Mouse (Mus musculus): ENCODE measurements around the gene Tbc1d23.

Tbc1d23 gene

DNA sequence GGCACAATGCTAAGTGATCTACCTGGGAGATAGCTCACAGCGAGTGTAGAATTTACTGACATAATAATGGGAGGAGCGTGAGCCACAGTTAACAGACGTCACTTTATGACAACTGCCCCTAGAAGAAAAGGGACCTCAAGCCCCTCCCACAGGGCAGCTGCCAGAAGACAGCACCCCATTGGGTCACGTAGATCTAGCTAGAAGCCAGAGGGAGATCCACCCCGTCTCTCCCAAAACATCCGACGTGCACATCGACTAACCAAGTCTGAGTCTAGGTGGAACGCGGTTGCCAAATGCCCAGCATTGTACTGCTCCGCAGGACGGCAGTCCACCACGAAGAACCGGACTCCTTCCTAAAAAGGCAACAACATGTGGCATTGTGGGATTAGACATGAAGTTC, 40.1 kb downstream of the Tbc1d23 start:
- Histone ChIP-seq H3K4me1 (replicated peaks; ENCODE audit: low read depth, low read length) (no peaks in the 10 kb centered on the region), H3K4me3 (replicated peaks; ENCODE audit: low read length) (no peak overlapping the region), H3K36me3 (ENCODE audit: insufficient read depth, low read length) (peaks cover 39% of the 10 kb centered on the region), H3K9me3 (ENCODE audit: low read length) (no peaks in the 10 kb centered on the region), H3K27me3 (ENCODE audit: insufficient read depth, low read length) (no peaks in the 10 kb centered on the region)
- no peak for TF ChIP-seq POU5F1 (IDR thresholded peaks at IDR 0.05; ENCODE audit: borderline replicate concordance, low read length)
- TF ChIP-seq CTCF (conservative IDR thresholded peaks at IDR 0.05; ENCODE audit: low read length): no peak
- TF ChIP-seq NANOG (IDR thresholded peaks at IDR 0.05; ENCODE audit: borderline replicate concordance, low read length): no peak

DNA sequence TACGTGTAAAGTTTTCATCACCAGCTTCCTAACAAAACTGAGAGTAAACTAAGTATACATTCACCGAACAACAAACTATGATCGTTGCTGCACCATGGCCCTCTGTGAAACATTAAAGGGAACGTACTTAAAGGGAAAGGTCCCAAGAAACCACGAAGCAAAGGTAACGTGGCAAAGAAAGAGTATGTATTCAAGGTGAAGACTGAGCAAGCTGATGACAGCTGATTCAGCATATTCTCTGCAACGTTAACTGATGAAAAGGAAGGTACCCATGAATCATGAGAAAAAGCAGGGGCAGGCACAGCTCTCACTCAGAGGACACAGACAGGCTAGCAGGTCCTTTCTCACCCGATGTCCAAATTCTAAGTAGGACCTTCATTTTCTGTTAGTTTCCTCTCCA, 40.9 kb downstream of the Tbc1d23 start:
- peaks cover 44% of the 10 kb centered on the region for H3K36me3 ChIP-seq (ENCODE audit: insufficient read depth, low read length)
- no peaks in the 10 kb centered on the region for H3K27me3 ChIP-seq (ENCODE audit: insufficient read depth, low read length)
- TF ChIP-seq NANOG (IDR thresholded peaks at IDR 0.05; ENCODE audit: borderline replicate concordance, low read length): no peak
- no peak for TF ChIP-seq CTCF (conservative IDR thresholded peaks at IDR 0.05; ENCODE audit: low read length)
- TF ChIP-seq POU5F1 (IDR thresholded peaks at IDR 0.05; ENCODE audit: borderline replicate concordance, low read length): no peak
- H3K4me3 ChIP-seq (replicated peaks; ENCODE audit: low read length): no peak overlapping the region
- no peaks in the 10 kb centered on the region for H3K9me3 ChIP-seq (ENCODE audit: low read length)
- H3K4me1 ChIP-seq (replicated peaks; ENCODE audit: low read depth, low read length): no peaks in the 10 kb centered on the region

DNA sequence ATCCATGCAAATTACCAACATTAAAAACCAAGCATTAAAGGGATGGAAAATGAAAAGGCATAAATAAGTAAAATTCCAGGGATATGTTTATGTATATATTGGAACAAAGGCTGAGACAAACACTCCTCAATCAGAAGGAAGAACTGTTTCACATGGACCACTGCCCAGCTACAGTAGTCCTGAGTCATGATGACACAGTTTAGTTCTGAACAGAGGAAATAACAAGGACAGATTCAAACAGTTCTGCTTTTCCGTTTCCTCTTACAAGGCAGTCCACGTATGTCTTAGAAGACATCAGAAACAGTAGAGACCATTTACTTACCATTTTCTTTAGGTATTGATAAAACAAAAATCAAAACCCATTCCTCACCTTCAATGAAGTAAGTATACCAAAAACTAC, 41.8 kb downstream of the Tbc1d23 start:
- no peak for TF ChIP-seq CTCF (conservative IDR thresholded peaks at IDR 0.05; ENCODE audit: low read length)
- TF ChIP-seq NANOG (IDR thresholded peaks at IDR 0.05; ENCODE audit: borderline replicate concordance, low read length): no peak
- TF ChIP-seq POU5F1 (IDR thresholded peaks at IDR 0.05; ENCODE audit: borderline replicate concordance, low read length): no peak
- H3K9me3 ChIP-seq (ENCODE audit: low read length): no peaks in the 10 kb centered on the region
- no peaks in the 10 kb centered on the region for H3K4me1 ChIP-seq (replicated peaks; ENCODE audit: low read depth, low read length)
- no peaks in the 10 kb centered on the region for H3K27me3 ChIP-seq (ENCODE audit: insufficient read depth, low read length)
- no peak overlapping the region for H3K4me3 ChIP-seq (replicated peaks; ENCODE audit: low read length)
- H3K36me3 ChIP-seq (ENCODE audit: insufficient read depth, low read length): peaks cover 44% of the 10 kb centered on the region

DNA sequence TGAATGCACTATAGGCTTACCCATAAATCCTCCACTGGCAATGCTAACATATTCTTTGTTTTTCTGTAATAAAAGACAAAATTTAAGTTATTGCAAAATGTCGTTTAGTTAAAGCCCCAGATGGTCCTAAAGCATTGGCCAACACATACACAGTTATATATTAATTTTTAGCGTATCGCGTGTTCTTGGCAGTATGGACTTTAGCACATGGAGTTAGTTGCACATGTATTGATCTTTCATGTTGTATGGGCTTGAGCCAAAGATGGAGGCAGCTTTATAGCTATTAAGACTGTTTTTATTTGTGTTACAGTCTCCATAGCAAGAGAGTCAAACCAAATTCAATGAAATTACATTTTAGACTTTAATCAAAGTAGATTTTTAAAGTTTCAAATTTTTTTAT, 44.7 kb downstream of the Tbc1d23 start:
- Histone ChIP-seq H3K4me3 (replicated peaks; ENCODE audit: low read length) (no peak overlapping the region), H3K4me1 (replicated peaks; ENCODE audit: low read depth, low read length) (peaks cover 2% of the 10 kb centered on the region), H3K9me3 (ENCODE audit: low read length) (no peaks in the 10 kb centered on the region), H3K36me3 (ENCODE audit: insufficient read depth, low read length) (peaks cover 63% of the 10 kb centered on the region), H3K27me3 (ENCODE audit: insufficient read depth, low read length) (no peaks in the 10 kb centered on the region)
- no peak for TF ChIP-seq POU5F1 (IDR thresholded peaks at IDR 0.05; ENCODE audit: borderline replicate concordance, low read length)
- TF ChIP-seq CTCF (conservative IDR thresholded peaks at IDR 0.05; ENCODE audit: low read length): no peak
- TF ChIP-seq NANOG (IDR thresholded peaks at IDR 0.05; ENCODE audit: borderline replicate concordance, low read length): no peak

DNA sequence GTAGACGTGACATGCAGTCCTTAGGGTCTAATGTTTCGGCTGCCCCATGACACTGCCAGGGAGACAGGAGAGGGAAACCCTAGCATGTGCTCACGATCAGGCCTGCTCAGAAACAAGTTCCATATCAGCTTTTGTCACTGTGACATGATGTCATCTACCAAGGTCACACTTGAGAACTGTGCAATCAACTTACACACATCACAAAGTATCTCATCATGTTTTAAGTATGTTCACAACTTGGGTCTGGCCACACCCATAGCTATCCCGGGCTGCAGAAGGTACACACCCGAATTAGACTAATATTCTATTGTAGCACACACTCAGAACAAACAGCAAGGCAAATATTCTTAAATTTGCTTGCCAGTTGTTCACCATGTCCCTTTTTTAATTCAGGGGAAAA, 49.3 kb downstream of the Tbc1d23 start:
- Histone ChIP-seq H3K9me3 (ENCODE audit: low read length) (no peaks in the 10 kb centered on the region), H3K4me1 (replicated peaks; ENCODE audit: low read depth, low read length) (peaks cover 18% of the 10 kb centered on the region), H3K36me3 (ENCODE audit: insufficient read depth, low read length) (peaks cover 50% of the 10 kb centered on the region), H3K27me3 (ENCODE audit: insufficient read depth, low read length) (no peaks in the 10 kb centered on the region), H3K4me3 (replicated peaks; ENCODE audit: low read length) (no peak overlapping the region)
- no peak for TF ChIP-seq NANOG (IDR thresholded peaks at IDR 0.05; ENCODE audit: borderline replicate concordance, low read length)
- TF ChIP-seq POU5F1 (IDR thresholded peaks at IDR 0.05; ENCODE audit: borderline replicate concordance, low read length): no peak
- TF ChIP-seq CTCF (conservative IDR thresholded peaks at IDR 0.05; ENCODE audit: low read length): no peak

DNA sequence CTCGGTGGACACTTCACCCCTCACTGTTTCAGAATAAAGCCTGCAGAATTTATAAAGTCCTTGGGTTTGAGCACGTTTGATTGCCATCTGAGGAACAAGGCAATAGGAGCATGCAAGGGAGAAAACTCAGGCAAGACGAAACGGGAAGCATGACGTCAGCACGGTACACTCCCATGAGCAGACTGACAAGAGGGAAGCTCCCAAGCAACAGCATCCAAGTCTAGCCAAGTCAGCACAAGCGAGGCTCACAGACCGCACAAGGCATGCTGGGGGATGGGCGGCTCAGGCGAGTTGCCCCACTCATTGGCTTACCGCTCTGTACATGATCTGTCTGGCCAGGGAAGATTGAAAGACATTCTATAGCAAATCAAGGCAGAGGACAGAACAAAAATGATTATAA, 50.1 kb downstream of the Tbc1d23 start:
- H3K4me1 ChIP-seq (replicated peaks; ENCODE audit: low read depth, low read length): peaks cover 25% of the 10 kb centered on the region
- H3K4me3 ChIP-seq (replicated peaks; ENCODE audit: low read length): no peak overlapping the region
- no peak for TF ChIP-seq POU5F1 (IDR thresholded peaks at IDR 0.05; ENCODE audit: borderline replicate concordance, low read length)
- no peaks in the 10 kb centered on the region for H3K27me3 ChIP-seq (ENCODE audit: insufficient read depth, low read length)
- H3K9me3 ChIP-seq (ENCODE audit: low read length): no peaks in the 10 kb centered on the region
- H3K36me3 ChIP-seq (ENCODE audit: insufficient read depth, low read length): peaks cover 50% of the 10 kb centered on the region

DNA sequence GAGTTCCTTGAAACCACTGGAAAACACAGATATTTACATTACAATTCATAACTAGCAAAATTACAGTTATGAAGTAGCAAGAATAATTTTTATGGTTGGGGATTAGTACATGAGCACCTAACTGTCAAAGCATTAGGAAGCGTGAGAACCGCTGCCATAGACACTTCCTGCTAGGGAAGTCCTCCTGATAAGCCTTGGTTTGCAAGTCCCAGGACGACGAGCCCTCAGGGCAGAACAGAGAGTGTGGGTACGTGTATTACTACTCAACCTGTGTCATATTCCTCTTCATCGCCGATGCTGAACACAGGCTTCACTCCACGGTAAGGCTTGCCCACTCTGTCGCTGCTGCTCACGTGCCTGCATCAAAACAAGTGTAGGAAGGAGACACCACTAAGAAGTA, 53.6 kb downstream of the Tbc1d23 start:
- Histone ChIP-seq H3K27me3 (ENCODE audit: insufficient read depth, low read length) (no peaks in the 10 kb centered on the region), H3K4me1 (replicated peaks; ENCODE audit: low read depth, low read length) (peaks cover 50% of the 10 kb centered on the region), H3K36me3 (ENCODE audit: insufficient read depth, low read length) (peaks cover 32% of the 10 kb centered on the region), H3K4me3 (replicated peaks; ENCODE audit: low read length) (no peak overlapping the region), H3K9me3 (ENCODE audit: low read length) (no peaks in the 10 kb centered on the region)
- TF ChIP-seq POU5F1 (IDR thresholded peaks at IDR 0.05; ENCODE audit: borderline replicate concordance, low read length): no peak
- no peak for TF ChIP-seq NANOG (IDR thresholded peaks at IDR 0.05; ENCODE audit: borderline replicate concordance, low read length)
- no peak for TF ChIP-seq CTCF (conservative IDR thresholded peaks at IDR 0.05; ENCODE audit: low read length)

DNA sequence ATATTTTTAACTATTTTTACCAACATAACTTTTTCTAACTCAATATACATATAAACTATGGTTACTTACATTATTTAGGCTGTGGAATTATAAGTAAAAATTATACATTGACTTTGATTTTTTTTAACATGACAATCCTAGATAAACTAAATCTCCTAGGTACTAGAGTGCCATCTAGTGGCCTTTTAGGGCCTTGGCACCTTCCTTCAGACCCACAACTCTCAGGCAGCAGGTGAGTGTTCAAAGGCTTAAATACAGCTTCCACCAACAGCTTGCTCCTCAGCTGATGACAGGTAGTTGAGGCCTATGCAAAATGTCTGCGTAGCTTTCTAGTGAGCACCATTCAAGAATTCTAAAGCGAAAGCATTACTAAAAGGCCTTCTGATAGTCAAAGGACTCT, 54.0 kb downstream of the Tbc1d23 start:
- TF ChIP-seq POU5F1 (IDR thresholded peaks at IDR 0.05; ENCODE audit: borderline replicate concordance, low read length): no peak
- TF ChIP-seq CTCF (conservative IDR thresholded peaks at IDR 0.05; ENCODE audit: low read length): peak; percentile 83
- TF ChIP-seq NANOG (IDR thresholded peaks at IDR 0.05; ENCODE audit: borderline replicate concordance, low read length): no peak
- peaks cover 54% of the 10 kb centered on the region for H3K4me1 ChIP-seq (replicated peaks; ENCODE audit: low read depth, low read length)
- H3K9me3 ChIP-seq (ENCODE audit: low read length): no peaks in the 10 kb centered on the region
- peaks cover 32% of the 10 kb centered on the region for H3K36me3 ChIP-seq (ENCODE audit: insufficient read depth, low read length)
- H3K4me3 ChIP-seq (replicated peaks; ENCODE audit: low read length): no peak overlapping the region
- no peaks in the 10 kb centered on the region for H3K27me3 ChIP-seq (ENCODE audit: insufficient read depth, low read length)

DNA sequence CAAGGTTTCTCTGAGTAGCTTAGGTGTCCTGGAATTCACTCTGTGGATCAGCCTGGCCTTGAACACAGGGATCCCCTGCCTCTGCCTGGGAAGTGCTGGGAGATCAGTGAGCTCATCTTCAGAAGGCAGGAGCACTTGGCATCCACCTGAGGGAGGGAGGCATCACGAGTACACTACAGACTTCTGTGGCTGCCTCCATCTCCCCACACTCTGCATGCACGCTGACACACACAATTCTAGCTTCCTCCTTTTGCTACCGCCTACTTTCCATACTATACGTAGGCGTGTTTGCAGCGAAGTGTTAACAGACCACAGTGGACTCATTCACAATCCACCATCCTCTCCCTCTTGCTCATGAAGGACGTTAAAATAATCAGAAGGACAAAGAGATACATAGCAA, 55.0 kb downstream of the Tbc1d23 start:
- TF ChIP-seq POU5F1 (IDR thresholded peaks at IDR 0.05; ENCODE audit: borderline replicate concordance, low read length) (no peak), NANOG (IDR thresholded peaks at IDR 0.05; ENCODE audit: borderline replicate concordance, low read length) (no peak), CTCF (conservative IDR thresholded peaks at IDR 0.05; ENCODE audit: low read length) (no peak)

More for the DNA sequence above, 55.0 kb downstream of the Tbc1d23 start:
- peak overlapping the region; percentile 29; the same call in 1 of the 2 replicates for H3K4me3 ChIP-seq (replicated peaks; ENCODE audit: low read length)
- no peaks in the 10 kb centered on the region for H3K27me3 ChIP-seq (ENCODE audit: insufficient read depth, low read length)
- no peaks in the 10 kb centered on the region for H3K9me3 ChIP-seq (ENCODE audit: low read length)
- H3K36me3 ChIP-seq (ENCODE audit: insufficient read depth, low read length): peaks cover 28% of the 10 kb centered on the region
- peaks cover 53% of the 10 kb centered on the region for H3K4me1 ChIP-seq (replicated peaks; ENCODE audit: low read depth, low read length)

All from E14TG2a.4 (cell line).